Mouse (Mus musculus): ENCODE measurements around the gene Elfn2.

DNA sequence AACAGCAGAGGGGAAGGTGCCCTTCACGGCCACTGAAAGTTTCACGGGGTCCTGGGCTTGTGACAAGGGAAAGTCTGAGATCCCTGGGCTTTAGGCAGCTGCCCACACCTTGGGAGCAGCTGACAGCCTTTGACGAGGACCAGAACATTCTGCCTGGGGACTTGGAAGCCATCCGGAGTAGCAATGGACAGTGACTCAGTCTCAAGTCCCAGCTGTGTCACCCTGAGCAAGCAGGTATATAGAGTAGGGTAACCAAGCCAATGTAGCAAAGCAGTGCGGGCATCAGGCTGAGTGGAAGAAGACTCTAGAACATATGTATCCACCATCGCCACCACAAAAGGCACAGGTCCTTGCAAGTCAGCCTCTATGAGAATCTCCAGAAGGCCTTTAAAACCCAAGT lies 18.6 kb upstream of the Elfn2 start:
- no peak for TF ChIP-seq CTCF (IDR thresholded peaks at IDR 0.05; ENCODE audit: borderline replicate concordance, insufficient read depth, low read length)
- no peak for TF ChIP-seq POLR2A (IDR thresholded peaks at IDR 0.05; ENCODE audit: low read depth, low read length)

Data from embryonic fibroblast, embryonic 13.5 days (primary cell).